Mouse (Mus musculus): Measurements from ENCODE around the gene Muc2.
"Not testable (repeated sequence)": the region's sequence is repeated elsewhere in the genome, so short reads cannot be mapped to it uniquely, and the experiment has no call there.

Gene Muc2

GRCm38 (mm10) chr7:141690040-141690439 lies at the start of gene Muc2:
Gene Muc2 (plus strand): TSS chr7:141690340.
- DNase-seq, result no peak

GRCm38 (mm10) chr7:141642375-141642774 lies 47.8 kb upstream of the Muc2 start:
- peak; percentile 11 to 28 for DNase-seq

GRCm38 (mm10) chr7:141643160-141643559 lies 47.0 kb upstream of the Muc2 start:
- peak in 1 of 2 experiments; percentile 15 for DNase-seq

GRCm38 (mm10) chr7:141647083-141647482 lies 43.1 kb upstream of the Muc2 start:
- DNase-seq, result no peak

GRCm38 (mm10) chr7:141647815-141648214 lies 42.3 kb upstream of the Muc2 start:
- no peak for DNase-seq

GRCm38 (mm10) chr7:141652191-141652590 lies 37.9 kb upstream of the Muc2 start:
- DNase-seq, result no peak

GRCm38 (mm10) chr7:141660346-141660745 lies 29.8 kb upstream of the Muc2 start:
- DNase-seq, result peak; percentile 20 to 51

GRCm38 (mm10) chr7:141661481-141661880 lies 28.7 kb upstream of the Muc2 start:
- no peak for DNase-seq

GRCm38 (mm10) chr7:141662223-141662622 lies 27.9 kb upstream of the Muc2 start:
- no peak for DNase-seq

- DNase-seq, result peak; percentile 40 to 68
Measured at GRCm38 (mm10) chr7:141666190-141666589, 23.9 kb upstream of the Muc2 start.

- DNase-seq, result not testable (repeated sequence)
Measured at GRCm38 (mm10) chr7:141669097-141669496, 21.0 kb upstream of the Muc2 start.

GRCm38 (mm10) chr7:141670999-141671398 lies 19.1 kb upstream of the Muc2 start:
- peak; percentile 53 to 69 for DNase-seq

GRCm38 (mm10) chr7:141671626-141672291 lies 18.4 kb upstream of the Muc2 start:
- no peak for DNase-seq

- DNase-seq, result no peak
Measured at GRCm38 (mm10) chr7:141678922-141679321, 11.2 kb upstream of the Muc2 start.

GRCm38 (mm10) chr7:141687330-141687729 lies 2.8 kb upstream of the Muc2 start:
- no peak for DNase-seq

GRCm38 (mm10) chr7:141693591-141694273 lies 3.6 kb downstream of the Muc2 start:
- peak; percentile 12 to 49 for DNase-seq

- DNase-seq, result no peak
Measured at GRCm38 (mm10) chr7:141694274-141694639, 4.1 kb downstream of the Muc2 start.

GRCm38 (mm10) chr7:141696538-141696937 lies 6.4 kb downstream of the Muc2 start:
- DNase-seq, result no peak

- no peak for DNase-seq
Measured at GRCm38 (mm10) chr7:141699556-141700220, 9.5 kb downstream of the Muc2 start.

- DNase-seq, result no peak
Measured at GRCm38 (mm10) chr7:141747451-141748100, 57.4 kb downstream of the Muc2 start.

GRCm38 (mm10) chr7:141752513-141752912 lies 62.4 kb downstream of the Muc2 start:
- no peak for DNase-seq

- peak; percentile 27 to 78 for DNase-seq
Measured at GRCm38 (mm10) chr7:141755831-141756230, 65.7 kb downstream of the Muc2 start.

- no peak for DNase-seq
Measured at GRCm38 (mm10) chr7:141758291-141758690, 68.2 kb downstream of the Muc2 start.
